Mouse (Mus musculus) cerebellum, postnatal 14 days (tissue): ENCODE results near the gene Prkci.

Experiments used
- DNase-seq, 2 experiments: peaks; one replicate each; pipeline ENCODE4 v3.0.0; 2021; ENCODE audit warnings: mixed read lengths in 2 of 2

The Prkci gene

DNA sequence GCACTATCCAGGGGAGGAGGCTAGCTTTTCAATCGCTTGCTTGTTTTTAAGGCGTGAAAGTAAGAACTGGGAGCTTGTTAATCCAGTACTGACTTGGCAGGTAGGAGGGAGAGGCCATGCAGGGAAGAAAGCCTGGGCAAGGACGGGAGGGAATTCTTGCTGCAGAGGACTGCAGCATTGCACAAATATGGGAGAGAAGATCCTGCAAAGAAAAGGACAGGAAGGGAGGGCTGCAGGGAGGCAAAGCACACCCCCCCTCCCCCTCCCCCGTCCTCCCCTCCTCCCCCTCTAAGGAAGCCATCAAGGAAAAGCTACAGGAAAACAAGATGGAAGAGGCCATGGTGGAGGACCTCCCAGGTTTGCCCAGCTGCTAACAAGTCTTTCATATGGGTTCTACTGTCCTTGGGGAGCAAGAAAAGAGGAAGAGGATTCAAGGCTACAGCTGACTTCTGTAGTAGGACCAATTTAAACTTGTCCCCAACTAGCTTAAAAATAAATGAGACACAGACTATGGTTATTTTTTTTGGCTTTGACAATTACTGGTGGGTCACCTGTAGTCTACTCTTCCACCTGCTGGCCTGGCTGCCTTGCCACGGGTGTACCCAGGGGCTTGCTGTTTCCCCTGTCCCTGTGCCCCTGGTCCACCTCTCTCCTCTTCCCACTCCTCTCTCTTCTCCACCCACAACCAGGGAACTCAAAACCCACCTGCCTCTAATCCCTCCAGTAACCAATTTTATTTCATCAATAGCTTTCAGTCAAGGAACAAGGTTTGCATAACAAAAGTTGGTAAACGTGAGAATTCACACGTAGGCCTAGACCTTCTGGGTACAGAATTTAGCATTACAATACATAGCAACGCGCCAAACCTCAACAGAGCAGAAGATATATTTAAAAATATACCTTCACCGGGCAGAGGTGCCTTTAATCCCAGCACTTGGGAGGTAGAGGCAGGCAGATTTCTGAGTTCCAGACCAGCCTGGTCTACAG lies 93.5 kb downstream of the Prkci start:
- DNase-seq, result no peak

DNA sequence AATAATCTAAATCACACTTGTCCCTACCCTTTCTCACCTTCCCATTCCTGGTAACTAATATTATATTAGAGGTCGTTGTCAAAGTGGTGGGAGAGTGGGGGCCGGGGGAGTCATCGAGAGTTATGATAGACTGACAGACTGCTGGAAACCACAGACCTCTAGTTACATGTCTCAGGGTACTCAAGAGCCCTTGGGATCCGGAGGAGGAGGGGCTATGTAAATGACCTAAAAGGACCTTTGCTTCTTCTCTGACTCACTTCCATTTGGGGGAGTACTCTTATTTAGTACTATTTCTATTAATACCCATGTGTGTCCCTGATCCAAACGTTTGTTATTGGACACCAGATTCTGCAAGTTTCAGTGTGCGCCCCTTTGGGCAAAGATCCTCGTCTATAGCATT lies 94.4 kb downstream of the Prkci start:
- DNase-seq, result no peak

DNA sequence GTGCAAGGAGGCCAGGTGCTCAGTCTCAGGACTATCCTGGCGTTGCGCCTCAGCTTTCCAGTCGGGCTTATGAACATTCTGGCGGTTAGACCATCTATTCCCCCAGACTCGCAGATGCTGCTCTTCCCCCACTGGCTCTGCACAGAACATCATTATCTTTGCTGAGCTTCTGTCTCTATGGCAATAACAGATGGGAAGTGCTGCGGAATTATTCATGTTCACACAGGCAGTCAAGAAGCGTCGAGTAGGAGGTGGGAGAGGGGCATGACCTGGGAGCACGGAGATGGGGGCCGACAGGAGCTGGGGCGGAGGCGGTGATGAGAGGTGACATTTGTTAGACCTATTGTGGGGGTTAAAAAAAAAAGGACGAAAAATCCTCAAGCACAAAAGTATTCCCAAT lies 97.6 kb downstream of the Prkci start:
- DNase-seq, result peak; percentile 59 to 70

DNA sequence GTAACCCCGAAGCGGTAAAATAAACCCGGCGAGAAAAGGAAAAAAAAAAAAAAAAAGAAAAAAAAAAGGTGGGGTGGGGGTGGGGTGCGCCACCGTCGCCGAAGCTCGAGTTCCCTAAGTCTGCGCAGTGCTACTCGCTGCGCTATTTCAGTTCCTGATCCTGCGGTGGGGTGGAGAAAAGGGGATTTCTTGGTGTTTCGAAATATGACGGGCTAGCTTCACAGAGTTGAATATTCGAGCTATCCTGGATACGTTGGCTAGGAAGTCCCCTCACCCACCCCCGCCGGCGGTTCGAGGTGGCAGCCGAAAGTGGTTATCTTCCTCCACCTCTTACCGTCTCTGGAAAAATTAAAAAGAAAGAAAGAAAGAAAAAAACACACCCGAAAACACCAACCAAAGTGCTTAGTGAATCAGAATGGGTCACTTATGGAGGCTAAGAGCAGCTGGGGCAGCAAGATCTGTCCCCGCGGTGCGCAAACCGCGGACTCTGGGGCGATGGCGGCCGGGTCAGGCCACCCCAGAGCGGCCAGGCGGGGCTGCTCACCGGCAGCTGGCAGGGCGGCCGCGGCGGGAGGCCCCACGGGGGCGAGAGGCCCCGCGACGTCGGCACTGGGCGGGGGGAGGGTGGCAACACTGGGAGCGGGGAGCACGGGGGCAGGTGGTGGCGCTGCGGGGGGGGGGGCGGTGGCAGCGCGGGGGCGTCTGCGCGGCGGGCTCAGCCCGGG lies 98.2 kb downstream of the Prkci start:
- peak; percentile 70 to 71 for DNase-seq

DNA sequence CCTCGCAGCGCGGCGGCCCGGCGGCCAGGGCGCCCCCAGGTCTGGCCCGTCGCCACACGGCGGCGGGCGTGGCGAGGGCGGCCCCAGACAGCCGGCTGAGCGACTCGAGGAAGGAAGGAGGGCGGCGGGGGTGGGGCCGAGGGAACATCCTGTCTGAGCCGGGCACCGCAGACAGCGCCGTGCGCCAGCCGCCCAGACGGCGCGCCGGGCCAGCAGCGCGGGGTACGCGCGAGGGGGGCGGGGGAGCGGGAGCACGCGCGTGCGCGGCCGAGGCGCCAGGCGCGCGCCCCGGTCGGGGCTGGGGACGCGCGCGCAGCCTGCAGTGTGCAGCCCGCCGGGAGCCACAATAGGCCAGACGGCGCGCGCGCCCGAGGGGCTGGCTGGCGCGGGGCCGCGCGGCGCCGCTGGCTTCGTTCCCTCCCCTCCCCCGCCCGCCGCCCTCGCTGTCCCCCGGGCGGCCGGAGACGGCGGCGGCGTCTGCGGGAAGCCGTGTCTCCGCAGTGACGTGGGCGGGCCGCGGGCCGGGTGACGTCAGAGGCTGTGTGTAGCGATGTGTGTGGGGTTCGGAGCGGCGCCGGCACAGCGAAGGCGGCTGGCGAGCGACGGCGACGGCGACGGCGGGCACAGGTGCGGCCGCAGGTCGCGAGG lies 99.1 kb downstream of the Prkci start, which contains the start of gene Skil:
Gene Skil (plus strand): TSS at position 528 of the 648 bp plus-strand sequence.
- peak; percentile 95 for DNase-seq

DNA sequence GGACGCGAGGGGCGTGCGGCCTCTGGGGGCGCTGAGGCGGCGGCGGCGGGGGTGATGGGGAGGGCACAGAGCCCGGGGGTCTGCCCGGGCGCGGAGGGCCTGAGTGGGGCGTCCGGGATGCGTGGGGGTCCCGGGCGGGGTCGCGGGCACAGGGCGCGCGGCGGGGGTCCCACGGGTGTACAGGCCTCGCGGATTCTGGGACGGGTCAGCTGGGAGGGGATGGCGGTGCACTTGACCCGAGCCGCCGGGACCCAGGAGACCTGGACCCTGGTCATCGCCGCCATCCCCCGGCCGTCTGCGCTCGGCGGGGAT lies 99.6 kb downstream of the Prkci start:
- no peak for DNase-seq

DNA sequence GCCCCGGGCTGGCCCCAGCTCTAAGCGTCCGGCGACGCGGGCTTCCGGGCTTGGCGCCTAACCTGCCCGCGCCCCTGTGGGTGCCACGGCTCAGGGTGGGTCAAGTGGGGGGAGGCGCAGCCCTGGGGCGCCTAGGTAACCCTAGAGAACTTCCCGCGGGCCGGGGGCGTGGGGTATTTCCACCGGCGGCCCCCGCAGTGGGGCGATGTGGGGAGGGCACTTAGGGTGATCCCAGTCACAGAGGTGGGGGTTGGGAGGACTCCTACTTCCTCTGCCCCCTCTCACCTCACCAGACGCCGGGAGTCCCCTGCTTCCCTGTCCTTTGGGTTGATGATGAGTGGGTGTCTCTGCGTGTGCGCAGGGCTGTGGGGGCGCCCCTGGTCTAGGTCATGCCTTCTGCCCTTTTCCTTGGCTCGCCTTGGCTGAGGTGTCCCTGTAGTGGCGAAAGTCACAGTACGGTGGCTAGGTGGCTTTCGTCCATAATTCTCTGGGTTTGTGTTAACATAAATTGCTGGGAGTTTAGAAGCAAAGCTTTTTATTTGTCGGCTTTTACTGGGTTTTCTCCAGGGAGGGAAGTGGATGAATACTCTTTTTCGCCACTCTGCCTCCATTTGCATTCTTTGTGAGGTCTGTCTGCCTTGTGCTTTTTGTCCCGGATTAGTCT lies 100.1 kb downstream of the Prkci start:
- DNase-seq, result peak; percentile 57 to 64

DNA sequence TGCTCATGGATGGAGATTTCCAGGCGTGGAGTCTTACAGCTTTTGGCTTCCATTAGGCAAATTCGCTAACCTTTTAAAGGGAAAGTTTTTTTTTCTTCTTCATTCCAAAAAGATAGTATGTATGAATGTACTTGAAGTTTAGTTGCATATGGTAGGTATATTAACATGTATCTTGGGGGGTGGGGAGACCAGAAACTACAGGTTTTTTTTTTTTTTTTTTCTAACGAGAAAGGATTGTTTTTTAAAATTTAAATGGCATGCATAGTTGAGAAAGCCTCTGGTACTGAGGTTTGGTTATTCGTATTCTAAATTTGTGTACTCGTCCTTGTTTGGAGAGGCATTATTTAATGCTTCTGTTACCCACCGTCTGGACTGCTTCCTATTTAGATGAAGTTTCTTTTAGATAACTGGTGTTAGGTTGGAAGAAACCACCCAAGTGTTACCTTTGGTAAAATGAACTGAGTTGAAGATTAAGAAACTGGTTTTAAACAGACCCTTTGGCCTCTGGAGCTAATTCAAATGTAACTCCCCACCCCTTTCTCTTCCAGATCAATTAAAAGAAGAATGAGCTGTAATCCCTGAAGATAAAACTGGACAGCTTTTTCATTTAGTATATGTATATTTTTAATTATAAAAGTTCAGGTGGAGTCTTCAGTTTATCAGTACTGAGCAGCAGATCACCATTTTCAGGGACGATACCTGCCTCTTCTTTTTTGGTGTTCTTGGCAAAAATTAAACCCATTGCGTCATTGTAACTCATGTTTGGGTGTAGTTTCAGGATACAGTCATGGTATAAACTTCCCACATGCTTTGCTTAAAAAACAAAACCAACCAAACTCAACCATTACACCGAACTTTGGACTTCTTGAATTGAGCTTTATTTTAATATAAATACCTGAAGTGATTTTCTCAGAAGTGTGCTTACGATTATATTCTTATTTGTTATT lies 100.9 kb downstream of the Prkci start:
- no peak for DNase-seq

DNA sequence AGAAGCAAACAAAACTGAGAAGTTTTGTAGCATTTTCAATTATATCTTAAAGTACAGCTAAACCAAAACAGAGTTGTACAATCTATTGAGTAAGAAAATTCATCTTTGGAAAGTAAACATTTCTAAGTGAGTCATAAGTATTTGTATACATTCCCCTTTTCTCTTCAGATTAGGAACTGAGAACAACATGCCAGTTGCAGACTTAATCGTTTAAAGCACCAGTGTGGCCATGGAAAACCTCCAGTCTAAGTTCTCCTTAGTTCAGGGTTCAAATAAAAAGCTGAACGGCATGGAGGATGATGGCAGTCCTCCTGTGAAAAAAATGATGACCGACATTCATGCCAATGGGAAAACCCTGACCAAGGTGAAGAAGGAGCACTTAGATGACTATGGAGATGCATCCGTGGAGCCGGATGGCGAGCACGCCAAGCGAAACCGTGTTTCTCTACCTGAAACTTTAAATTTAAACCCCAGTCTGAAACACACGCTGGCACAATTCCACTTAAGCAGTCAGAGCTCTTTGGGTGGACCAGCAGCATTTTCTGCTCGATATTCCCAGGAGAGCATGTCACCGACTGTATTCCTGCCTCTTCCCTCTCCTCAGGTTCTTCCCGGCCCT lies 101.7 kb downstream of the Prkci start:
- peak in 1 of 2 experiments; percentile 13 for DNase-seq

DNA sequence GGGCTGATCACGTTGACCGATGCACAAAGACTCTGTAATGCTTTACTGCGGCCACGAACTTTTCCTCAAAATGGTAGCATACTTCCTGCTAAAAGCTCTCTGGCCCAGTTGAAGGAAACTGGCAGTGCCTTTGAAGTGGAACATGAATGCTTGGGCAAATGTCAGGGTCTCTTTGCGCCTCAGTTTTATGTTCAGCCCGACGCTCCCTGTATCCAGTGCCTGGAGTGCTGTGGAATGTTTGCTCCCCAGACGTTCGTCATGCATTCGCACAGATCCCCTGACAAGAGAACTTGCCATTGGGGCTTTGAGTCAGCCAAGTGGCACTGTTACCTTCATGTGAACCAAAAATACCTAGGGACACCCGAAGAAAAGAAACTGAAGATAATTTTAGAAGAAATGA lies 102.4 kb downstream of the Prkci start:
- DNase-seq, result no peak

DNA sequence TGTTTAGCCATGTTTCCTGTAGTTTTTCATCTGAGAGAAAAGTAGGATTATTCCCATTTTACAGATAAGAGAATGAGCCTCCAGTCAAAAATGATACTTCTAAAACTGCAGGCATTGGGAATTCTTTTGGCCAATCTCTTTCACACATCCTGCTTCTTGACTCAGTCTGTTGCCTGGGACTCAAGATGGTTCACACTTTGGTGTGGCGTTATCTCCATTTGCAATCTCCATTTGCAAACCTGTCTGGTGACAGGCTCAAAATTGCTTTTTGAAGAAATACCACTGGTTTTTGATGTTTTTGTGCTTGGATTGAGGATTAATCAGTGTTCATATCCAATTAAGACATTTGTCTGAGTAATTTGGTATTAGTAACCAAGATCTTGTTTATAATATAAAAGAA lies 103.0 kb downstream of the Prkci start:
- no peak for DNase-seq

DNA sequence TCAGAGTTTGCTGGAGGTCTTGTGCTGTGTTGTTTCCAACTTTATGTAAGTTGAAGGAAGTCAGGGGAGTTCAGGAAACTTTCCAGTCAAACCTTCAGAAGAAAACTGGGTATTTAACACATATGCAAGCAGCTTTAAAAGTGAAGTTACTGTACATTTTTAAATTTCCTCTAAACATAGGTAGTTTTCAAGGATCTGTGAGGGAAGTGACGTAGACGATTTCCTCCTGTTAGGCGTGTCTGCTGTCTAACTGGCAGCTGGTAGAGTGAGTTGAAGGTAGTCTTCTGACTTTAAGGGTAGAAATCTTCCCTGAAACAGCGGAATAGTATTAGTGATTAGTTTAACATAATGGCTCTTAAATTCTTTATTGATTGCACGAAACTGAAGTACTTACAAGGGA lies 104.5 kb downstream of the Prkci start:
- DNase-seq, result no peak

DNA sequence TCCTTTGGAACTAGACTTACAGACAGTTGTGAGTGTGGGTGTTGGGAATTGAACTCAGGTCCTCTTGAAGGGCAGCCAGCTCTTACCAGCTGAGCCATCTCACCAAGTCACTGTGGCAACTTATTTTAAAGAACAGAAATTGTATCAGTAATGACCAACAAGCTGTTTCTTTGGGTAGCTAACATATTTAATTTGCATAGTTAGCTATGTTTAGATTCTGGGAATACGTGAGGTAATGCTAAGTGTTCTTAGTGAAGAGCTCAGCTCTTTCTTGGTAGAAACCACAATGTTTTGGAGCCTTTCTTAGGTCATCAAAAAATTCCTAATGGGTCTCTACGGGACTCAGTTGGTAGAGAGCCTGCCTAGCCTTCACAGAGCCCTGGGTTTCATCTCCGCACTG lies 105.3 kb downstream of the Prkci start:
- no peak for DNase-seq
